Mouse (Mus musculus): ENCODE data around the gene Rhebl1.

- no peak for TF ChIP-seq CTCF (IDR thresholded peaks at IDR 0.05; ENCODE audit: low read depth, low read length)
- TF ChIP-seq POLR2A (IDR thresholded peaks at IDR 0.05; ENCODE audit: extremely low read depth, insufficient read depth, low read length): no peak
Observed at GRCm38 (mm10) chr15:98891198-98891742, 3.1 kb downstream of the Rhebl1 start.

Data from liver, adult 2 months (tissue).